Mouse (Mus musculus): Measurements from ENCODE around the gene Abhd12b.
A peak's percentile ranks its signal among the peaks of the same experiment; 100 is the strongest.

The Abhd12b gene

GRCm38 (mm10) chr12:70153842-70154241, at the start of gene Abhd12b:
Abhd12b (plus strand) TSS chr12:70154142.
- no peak for DNase-seq

- DNase-seq, result peak; percentile 42
Observed at GRCm38 (mm10) chr12:70104199-70104598, 49.7 kb upstream of the Abhd12b start.

- peak; percentile 67 for DNase-seq
Observed at GRCm38 (mm10) chr12:70104776-70105420, 49.0 kb upstream of the Abhd12b start.

GRCm38 (mm10) chr12:70105885-70106284, 48.1 kb upstream of the Abhd12b start:
- DNase-seq, result no peak

- no peak for DNase-seq
Observed at GRCm38 (mm10) chr12:70106508-70106907, 47.4 kb upstream of the Abhd12b start.

GRCm38 (mm10) chr12:70108104-70108503, 45.8 kb upstream of the Abhd12b start:
- DNase-seq, result no peak

GRCm38 (mm10) chr12:70109921-70110320, 44.0 kb upstream of the Abhd12b start:
- DNase-seq, result no peak

- DNase-seq, result no peak
Observed at GRCm38 (mm10) chr12:70110375-70111116, 43.4 kb upstream of the Abhd12b start.

- no peak for DNase-seq
Observed at GRCm38 (mm10) chr12:70111117-70111366, 42.9 kb upstream of the Abhd12b start.

GRCm38 (mm10) chr12:70111367-70112089, 42.4 kb upstream of the Abhd12b start:
- DNase-seq, result peak; percentile 59

- no peak for DNase-seq
Observed at GRCm38 (mm10) chr12:70112090-70112383, 41.9 kb upstream of the Abhd12b start.

- no peak for DNase-seq
Observed at GRCm38 (mm10) chr12:70113351-70113750, 40.6 kb upstream of the Abhd12b start, which contains the start of gene Nin. Nin (minus strand) TSS chr12:70113717.

- no peak for DNase-seq
Observed at GRCm38 (mm10) chr12:70117146-70117545, 36.8 kb upstream of the Abhd12b start.

GRCm38 (mm10) chr12:70118721-70119345, 35.1 kb upstream of the Abhd12b start:
- DNase-seq, result no peak

GRCm38 (mm10) chr12:70119552-70119951, 34.4 kb upstream of the Abhd12b start:
- no peak for DNase-seq

- no peak for DNase-seq
Observed at GRCm38 (mm10) chr12:70126626-70127025, 27.3 kb upstream of the Abhd12b start.

GRCm38 (mm10) chr12:70129105-70129504, 24.8 kb upstream of the Abhd12b start:
- DNase-seq, result no peak

- DNase-seq, result no peak
Observed at GRCm38 (mm10) chr12:70131042-70131675, 22.8 kb upstream of the Abhd12b start.

- peak; percentile 56 for DNase-seq
Observed at GRCm38 (mm10) chr12:70134627-70135235, 19.2 kb upstream of the Abhd12b start.

- DNase-seq, result no peak
Observed at GRCm38 (mm10) chr12:70136185-70136756, 17.7 kb upstream of the Abhd12b start.

- no peak for DNase-seq
Observed at GRCm38 (mm10) chr12:70137095-70137494, 16.8 kb upstream of the Abhd12b start.

- DNase-seq, result no peak
Observed at GRCm38 (mm10) chr12:70137626-70138025, 16.3 kb upstream of the Abhd12b start.

Data from kidney, adult 11 months (tissue).